Mouse (Mus musculus) small intestine, adult 10 weeks (tissue): ENCODE data around the gene Lamb2. TPM values are rescaled to one million over a fixed set of nuclear protein-coding genes. Genes with fewer than 3 reads are reported as not detected.

ENCODE experiments used
- polyA plus RNA-seq: library from polyadenylated mRNA; stranded (reverse); fragments of 350-450 nt; fragmentation: Illumina TruSeq; extraction: RNeasy Lipid Tissue Mini Kit (QIAGEN cat#74804); gene quantifications from one replicate; pipeline ENCODE4 v1.2.3, GENCODE M21; 2014; ENCODE audit warnings: low replicate concordance

Lamb2 gene
- polyA plus RNA-seq: 0.67 TPM

GRCm38 (mm10) chr9:108479721-108480351 lies at the start of gene Lamb2:
TSS of gene Lamb2 (plus strand) at chr9:108479736.

GRCm38 (mm10) chr9:108436182-108436581 lies 43.4 kb upstream of the Lamb2 start, which contains the start of gene BC048562:
TSS of gene BC048562 (plus strand) at chr9:108436482.

GRCm38 (mm10) chr9:108460319-108461178 lies 19.0 kb upstream of the Lamb2 start, which contains the start of gene Ccdc71:
TSS of gene Ccdc71 (plus strand) at chr9:108460527.

GRCm38 (mm10) chr9:108461181-108461631 lies 18.3 kb upstream of the Lamb2 start, which contains the start of gene Klhdc8b:
TSS of gene Klhdc8b (minus strand) at chr9:108461581.

GRCm38 (mm10) chr9:108490559-108491285 lies 11.2 kb downstream of the Lamb2 start, which contains the start of gene Usp19:
TSS of gene Usp19 (plus strand) at chr9:108490602.

GRCm38 (mm10) chr9:108507619-108508434 lies 28.3 kb downstream of the Lamb2 start, which contains the start of gene Qars:
TSS of gene Qars (plus strand) at chr9:108507706.

GRCm38 (mm10) chr9:108516380-108517251 lies 37.1 kb downstream of the Lamb2 start, which contains the start of gene Qrich1:
TSS of gene Qrich1 (plus strand) at chr9:108516806.

Other genes with a start within 250 kb of the Lamb2 start
- gene Dag1, start 215.8 kb upstream of the Lamb2 start, polyA plus RNA-seq: 31.6 TPM
- gene Nicn1, start 189.3 kb upstream of the Lamb2 start, polyA plus RNA-seq: 4.0 TPM
- 0.45 TPM for gene Amt, start 182.9 kb upstream of the Lamb2 start, polyA plus RNA-seq
- 419 TPM for gene Rhoa, start 173.6 kb upstream of the Lamb2 start, polyA plus RNA-seq
- gene Tcta, start 173.6 kb upstream of the Lamb2 start, polyA plus RNA-seq: 11.5 TPM
- 13.5 TPM for gene Gpx1, start 140.8 kb upstream of the Lamb2 start, polyA plus RNA-seq
- gene Usp4, start 131.9 kb upstream of the Lamb2 start, polyA plus RNA-seq: 45.5 TPM
- 1.4 TPM for gene 1700102P08Rik, start 86.9 kb upstream of the Lamb2 start, polyA plus RNA-seq
- gene Ccdc36, start 51.3 kb upstream of the Lamb2 start, polyA plus RNA-seq: not detected
- not detected for gene BC048562, start 43.3 kb upstream of the Lamb2 start, polyA plus RNA-seq
- gene Ccdc71, start 19.2 kb upstream of the Lamb2 start, polyA plus RNA-seq: 2.2 TPM
- not detected for gene Klhdc8b, start 18.2 kb upstream of the Lamb2 start, polyA plus RNA-seq
- 4.3 TPM for gene Usp19, start 10.9 kb downstream of the Lamb2 start, polyA plus RNA-seq
- gene Qars, start 28.0 kb downstream of the Lamb2 start, polyA plus RNA-seq: 84.5 TPM
- gene Qrich1, start 37.1 kb downstream of the Lamb2 start, polyA plus RNA-seq: 34.9 TPM
- gene Impdh2, start 80.5 kb downstream of the Lamb2 start, polyA plus RNA-seq: 13.3 TPM
- gene Ndufaf3, start 87.7 kb downstream of the Lamb2 start, polyA plus RNA-seq: 2.7 TPM
- 2.3 TPM for gene Dalrd3, start 90.2 kb downstream of the Lamb2 start, polyA plus RNA-seq
- gene Wdr6, start 99.0 kb downstream of the Lamb2 start, polyA plus RNA-seq: 0.67 TPM
- gene P4htm, start 117.9 kb downstream of the Lamb2 start, polyA plus RNA-seq: not detected
- gene Arih2, start 169.7 kb downstream of the Lamb2 start, polyA plus RNA-seq: 36.2 TPM
- 83.1 TPM for gene Slc25a20, start 182.4 kb downstream of the Lamb2 start, polyA plus RNA-seq
- 264 TPM for gene Prkar2a, start 209.6 kb downstream of the Lamb2 start, polyA plus RNA-seq